Mouse (Mus musculus) cerebellum, adult 2 months (tissue): ENCODE data around the gene Cttn.

Experiments used
- CTCF ChIP-seq: fragments of 200-500 bp; IDR thresholded peaks from 2 replicates; pipeline ENCODE4 v1.5.1; 2011; ENCODE audit warnings: low read depth, mild to moderate bottlenecking, control low read depth, low read length, moderate library complexity, borderline replicate concordance; ENCODE audit not compliant: insufficient read depth
- POLR2A ChIP-seq: fragments of 200-500 bp; IDR thresholded peaks from 2 replicates; pipeline ENCODE4 v1.6.1; 2011; ENCODE audit warnings: low read length, control low read depth, borderline replicate concordance; ENCODE audit not compliant: insufficient read depth

DNA sequence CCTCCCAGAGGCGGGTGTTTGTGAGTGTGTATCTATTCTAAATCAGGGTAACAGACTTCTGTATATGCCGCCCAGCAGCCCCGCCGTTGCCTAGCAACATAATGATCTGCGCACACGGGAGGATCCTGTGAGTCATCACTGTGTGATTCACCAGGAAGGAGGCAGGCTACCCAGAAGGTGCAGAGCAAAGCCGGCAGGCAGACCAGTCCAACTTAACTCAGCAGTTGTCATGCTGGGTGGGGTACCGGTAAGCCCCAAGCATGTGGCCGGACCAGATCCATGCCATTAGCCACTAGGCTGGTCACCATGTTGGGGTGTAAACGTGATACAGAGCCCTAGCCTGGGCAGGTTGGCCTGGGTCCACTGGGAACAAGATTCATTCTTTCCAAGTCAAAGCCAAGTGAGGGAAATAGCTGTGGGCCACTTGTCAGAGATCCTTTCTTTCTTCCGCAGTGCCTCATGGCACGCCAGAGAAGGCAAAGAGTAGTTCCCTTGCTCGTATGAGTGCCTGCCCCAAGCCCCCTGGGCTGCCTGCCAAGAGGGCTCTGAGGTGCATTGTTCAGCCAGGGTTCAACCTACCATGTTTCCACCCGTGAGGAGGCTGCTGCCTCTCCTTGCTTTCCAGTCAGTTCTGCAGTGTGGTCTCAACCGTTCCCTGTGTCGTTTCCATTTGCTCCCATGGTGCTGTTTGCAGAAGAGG is 53.0 kb downstream of the Cttn start:
- TF ChIP-seq POLR2A = no peak
- no peak for TF ChIP-seq CTCF
